Mouse (Mus musculus) erythroblast, adult 5-6 weeks (primary cell): ENCODE data around the gene Sike1. TPM values are rescaled to one million over a fixed set of nuclear protein-coding genes. Genes with fewer than 3 reads are reported as not detected.
A peak's percentile ranks its signal among the peaks of the same experiment; 100 is the strongest.

ENCODE experiments used
- ATAC-seq: replicated peaks from 2 replicates; pipeline ENCODE4 v1.8.0; 2016; ENCODE audit warnings: moderate number of reproducible peaks, mild to moderate bottlenecking, moderate TSS enrichment, inconsistent platforms; ENCODE audit not compliant: poor library complexity, low FRiP score, severe bottlenecking
- total RNA-seq, 2 experiments: library from RNA; stranded (forward) in 1 of 2; stranded (reverse) in 1 of 2; fragments of 150-400 nt in 1 of 2; fragments of 200-764, 138-1000 nt in 1 of 2; gene quantifications; 2 replicates each; pipeline versions ENCODE4 v1.2.3 to v1.2.4; 2015 to 2017; ENCODE audit warnings: low replicate concordance in 2 of 2

The Sike1 gene
- total RNA-seq (2015; ENCODE audit: low replicate concordance): 4.4 and 11.7 TPM in 2 replicates
- 3.6 and 7.9 TPM in 2 replicates for total RNA-seq (2017; ENCODE audit: low replicate concordance)

DNA sequence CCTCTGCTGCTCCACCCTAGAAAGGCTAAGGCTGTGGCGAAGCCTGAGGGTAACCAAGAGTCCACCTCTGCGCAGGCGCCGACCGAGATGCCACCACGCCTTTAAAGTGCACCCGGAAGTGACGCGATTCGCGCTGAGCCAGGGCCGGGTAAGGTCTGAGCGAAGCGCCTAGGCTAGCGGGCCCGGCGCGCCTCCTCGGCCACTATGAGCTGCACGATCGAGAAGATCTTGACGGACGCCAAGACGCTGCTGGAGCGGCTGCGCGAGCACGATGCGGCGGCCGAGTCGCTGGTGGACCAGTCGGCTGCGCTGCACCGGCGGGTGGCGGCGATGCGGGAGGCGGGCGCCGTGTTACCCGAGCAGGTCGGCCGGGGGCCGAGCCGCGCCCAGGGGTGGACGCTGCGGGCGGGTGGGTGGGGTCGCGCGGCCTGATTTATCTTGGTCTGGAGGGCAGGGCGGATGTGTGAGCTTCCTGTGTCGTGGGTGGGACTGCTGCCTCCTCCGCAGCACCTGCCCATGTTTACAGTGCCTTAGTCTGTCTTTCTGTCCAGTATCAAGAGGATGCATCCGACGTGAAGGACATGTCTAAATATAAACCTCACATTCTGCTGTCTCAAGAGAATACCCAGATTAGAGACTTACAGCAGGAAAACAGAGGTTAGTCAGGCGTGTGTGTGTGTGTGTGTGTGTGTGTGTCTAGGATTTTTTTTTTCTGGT lies at the start of gene Sike1:
Sike1 (plus strand) TSS at position 104 of the 717 bp plus-strand sequence.
- ATAC-seq: peak; percentile 99

DNA sequence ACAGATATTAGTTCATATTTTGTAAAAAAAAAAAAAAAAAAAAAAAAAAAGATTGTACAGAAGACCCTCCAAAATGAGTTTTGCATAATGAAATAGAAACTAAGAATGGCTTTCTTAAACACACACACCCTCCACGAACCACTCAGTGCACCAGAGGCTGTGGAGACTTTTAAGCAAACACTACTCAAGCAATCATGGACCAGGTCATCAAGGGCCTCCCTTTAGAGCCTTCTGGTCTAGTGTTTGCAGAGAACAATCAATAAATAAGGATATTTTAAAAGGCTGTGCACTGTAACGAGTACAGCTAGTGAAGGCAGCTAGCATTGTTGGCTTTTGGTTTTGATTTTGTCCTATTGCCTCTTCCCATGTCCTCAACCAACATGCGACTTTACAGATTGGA lies 49.2 kb upstream of the Sike1 start:
- no peak for ATAC-seq

DNA sequence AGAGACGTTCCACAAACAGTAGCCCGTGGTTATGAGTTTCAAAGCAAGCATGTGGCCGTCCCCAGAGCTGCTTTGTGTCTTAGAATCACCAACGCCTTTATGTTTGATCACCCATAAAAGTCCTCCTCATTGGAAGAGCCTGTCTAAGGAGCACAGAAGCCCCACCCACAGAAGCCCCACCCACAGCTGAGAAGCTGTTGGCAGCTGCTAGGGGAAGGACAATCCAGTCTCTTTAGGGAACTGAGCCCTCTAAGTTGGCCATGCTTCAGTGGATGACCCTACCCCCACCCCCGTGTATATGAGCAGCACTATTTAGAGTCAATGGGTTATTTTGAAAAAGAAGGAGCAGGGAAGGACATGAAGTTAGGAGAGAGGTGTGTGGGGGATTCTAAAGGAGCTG lies 48.6 kb upstream of the Sike1 start:
- no peak for ATAC-seq

DNA sequence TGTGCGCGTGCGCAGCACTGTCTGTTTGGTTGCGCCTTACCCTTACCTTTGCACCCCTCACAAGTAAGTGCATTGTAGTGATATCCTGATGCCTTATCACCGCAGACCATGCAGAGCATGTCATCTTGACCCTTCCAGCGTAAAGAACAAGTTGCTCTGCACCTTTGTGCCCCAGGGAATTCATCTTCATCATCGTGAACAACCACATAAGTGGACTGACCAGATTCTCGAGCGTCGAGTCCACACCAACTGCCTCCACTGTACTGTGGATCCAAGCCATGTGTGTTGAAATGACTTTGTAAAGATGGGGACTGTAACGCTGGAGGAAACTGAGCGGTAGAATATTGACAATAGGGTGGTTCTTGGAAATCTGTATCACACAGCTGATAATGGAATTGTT lies 41.0 kb upstream of the Sike1 start:
- no peak for ATAC-seq

DNA sequence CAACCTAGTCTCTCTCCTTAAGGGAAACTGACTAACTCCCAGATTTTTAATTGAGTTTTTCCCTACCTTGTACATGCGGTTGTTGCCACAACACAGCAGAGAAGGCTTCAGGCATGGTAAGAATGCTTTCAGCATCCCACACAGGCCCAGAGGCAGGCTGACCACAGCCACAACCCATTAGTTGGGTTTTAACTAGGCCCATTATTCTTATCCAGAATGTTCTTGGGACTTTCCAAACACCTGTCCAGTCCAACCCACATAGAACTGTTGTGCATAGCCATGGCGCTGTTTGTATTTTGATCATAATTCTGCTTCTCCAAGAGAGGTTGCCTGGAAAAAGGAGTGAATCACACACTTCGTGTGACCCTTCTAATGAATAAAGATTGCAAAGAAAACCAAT lies 40.4 kb upstream of the Sike1 start:
- ATAC-seq: no peak

DNA sequence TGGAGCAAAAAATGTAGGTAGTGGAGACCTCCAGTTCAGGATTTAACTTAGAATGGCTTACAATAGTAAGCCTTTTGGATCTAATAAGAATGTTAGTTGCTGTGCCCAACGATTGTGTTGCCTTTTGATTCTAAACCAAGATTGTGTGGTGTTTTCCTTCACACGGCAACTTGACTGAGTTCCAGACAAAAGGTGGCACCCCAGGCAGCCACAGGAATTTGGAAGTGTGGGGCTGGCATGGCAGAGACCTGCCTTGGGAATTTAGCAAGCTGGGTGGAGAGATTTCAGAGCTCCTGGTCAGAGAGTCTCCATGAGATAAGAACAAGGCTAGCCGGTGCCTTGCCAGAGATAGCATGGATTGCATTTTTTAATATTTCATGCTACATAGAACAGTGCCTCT lies 39.9 kb upstream of the Sike1 start:
- no peak for ATAC-seq

DNA sequence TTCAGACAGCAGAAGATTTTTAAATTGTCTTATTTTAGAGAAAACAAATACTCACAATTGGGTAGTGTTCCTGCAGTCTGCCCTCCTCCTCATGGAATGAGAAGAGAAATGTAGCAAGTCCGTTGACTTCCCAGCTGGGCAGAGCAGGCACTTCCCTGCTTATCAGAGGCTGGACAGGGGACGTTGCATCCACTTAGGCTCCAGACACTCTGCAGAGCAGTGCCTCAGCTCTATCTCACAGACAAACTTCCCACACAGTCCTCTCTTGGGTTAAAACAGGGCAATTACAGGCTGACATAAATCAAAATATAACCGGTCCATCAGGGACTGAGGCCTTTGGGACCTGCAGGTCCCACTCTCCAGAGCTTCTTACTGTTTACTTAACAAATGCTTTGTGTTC lies 31.5 kb upstream of the Sike1 start, which contains the start of gene Nr1h5:
Nr1h5 (minus strand) TSS at position 101 of the 400 bp plus-strand sequence.
- ATAC-seq: no peak

DNA sequence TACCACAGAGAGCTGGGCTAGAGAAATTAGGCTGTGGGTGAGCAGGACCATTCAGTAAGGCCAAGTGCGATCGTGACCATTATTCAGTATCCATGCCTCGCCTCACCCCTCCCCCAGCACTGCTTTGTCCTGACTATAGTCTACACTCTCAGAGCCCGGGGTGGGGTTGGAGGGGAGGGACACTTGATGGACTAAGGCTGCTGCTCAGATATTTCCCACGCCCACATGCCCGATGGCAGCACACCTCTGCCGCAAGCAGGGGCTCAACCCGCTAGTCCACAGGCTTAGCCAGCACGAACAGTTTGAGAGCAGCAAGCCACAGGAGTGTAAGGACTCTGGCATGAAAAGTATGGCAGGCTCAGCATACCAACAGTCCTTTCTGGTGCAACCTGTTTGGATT lies 25.4 kb upstream of the Sike1 start:
- ATAC-seq: no peak

DNA sequence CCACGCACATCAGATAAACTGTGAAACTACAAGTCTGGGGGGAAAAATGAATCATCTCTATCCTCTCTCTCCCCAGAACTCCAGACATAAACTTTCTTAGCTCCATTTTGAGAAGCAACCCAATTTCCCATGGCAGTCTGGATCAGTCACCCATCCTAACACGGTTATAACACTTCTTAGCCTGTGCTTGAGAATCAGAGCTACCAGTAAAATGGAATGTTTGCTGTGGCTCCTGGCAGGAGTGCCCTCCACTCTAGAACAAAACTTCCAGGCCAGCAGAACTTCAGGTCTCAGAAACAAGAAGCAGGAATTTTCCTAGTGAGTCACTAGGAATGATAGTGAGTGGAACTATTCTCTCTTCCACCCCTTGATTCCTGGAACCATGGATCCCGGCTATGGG lies 25.0 kb upstream of the Sike1 start:
- no peak for ATAC-seq

DNA sequence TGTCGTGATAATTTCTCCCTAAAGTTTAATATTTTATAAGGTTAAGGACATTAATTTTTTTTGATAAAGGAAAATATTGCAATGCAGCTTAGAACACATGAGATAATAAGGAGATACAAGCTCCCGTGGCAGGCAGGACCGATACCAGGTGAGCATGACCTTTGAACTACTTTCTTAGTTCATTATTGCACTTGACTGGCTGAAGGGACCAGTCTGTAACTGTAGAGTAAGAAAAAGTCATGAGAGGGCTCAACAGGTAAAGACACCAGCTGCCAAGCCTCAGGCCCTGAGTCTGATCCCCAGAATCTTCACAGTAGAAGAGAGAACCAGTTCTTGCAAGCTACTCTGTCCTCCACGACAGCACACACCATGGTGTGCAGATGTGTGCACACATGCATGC lies 18.6 kb upstream of the Sike1 start:
- ATAC-seq: no peak

DNA sequence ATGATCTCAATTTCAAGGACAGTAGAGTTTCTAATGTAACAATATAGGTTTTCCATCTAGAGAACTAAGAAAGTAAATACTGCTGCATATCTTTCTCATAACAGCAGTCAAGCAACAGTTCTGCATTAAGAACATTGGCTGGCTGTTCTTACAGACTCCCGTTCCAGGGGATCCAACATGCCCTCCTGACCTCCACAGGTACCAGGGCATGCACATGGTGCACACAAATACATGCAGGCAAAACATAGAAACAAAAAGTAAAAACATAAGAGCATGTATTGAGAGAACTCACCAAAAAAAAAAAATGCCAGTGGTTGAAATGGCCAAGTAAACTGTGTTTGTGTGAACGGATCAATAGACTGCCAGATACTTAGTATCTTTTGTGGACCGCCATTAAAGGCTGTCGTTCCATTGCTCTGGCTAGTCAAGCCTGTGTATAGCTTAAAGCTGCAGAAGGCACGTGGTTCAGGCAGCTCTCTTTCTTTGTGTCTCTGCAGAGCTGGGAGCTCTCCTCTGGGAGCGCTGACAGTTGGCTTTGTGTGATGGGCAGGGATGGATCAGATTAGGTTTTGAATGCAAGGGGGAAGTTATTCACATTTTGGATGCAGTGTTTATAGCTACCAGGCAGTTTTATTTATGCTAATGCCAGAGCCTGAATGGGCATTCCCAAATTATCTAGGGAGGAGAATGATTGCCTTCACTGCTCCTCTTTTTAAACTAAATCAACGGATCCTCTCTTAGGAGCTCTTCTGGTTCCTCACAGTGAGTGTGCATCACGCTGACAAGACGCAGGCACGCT lies 15.8 kb upstream of the Sike1 start:
- ATAC-seq: no peak

DNA sequence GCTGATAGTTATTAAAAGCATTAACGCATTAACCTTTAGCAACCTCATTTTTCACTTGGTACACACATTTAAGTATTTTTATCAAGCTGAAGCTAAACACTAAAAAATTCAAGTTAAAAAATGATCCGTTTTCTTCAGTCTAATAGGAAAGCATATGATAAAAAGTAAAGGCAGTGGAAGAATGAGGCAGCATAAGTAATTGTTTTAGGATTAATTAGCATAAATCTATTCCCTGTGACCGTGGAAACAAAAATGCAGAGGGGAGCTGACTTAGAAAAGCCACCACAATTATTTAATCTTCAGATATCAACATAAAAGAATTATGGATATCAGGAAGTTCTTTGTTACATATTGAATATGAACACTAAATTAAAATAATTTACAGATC lies 15.2 kb upstream of the Sike1 start:
- no peak for ATAC-seq

DNA sequence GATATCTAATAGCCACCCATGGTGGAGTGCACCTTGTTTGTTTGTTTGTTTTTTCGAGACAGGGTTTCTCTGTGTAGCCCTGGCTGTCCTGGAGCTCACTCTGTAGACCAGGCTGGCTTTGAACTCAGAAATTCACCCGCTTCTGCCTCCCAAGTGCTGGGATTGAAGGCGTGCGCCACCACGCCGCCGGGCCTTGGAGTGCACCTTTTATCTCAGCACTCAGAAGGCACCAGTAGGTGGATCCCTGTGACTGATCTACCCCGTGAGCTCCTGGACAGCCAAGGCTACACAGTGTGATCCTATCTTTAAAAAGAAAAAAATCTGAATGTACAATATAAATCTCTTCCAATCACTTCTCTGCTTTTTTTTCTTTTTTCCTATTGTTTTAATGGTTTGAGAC lies 4.5 kb upstream of the Sike1 start:
- no peak for ATAC-seq

DNA sequence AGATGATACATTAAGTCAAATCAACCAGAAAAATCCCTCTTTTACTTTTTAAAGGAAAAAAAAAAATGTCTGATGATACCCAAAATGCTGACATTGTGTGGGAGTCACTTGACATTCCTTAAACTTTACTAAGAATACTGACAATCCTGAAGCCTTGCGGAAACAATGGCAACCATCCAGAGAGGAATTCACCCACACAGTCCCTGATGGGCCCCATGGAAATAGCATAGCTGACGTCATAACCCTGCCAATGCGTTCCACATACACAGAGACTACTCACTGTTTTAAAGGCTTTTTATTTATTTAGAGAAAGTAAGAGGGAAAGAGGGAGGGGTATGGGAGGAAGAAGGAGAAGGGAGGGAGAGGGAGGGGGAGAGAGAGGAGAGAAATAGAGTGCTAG lies 2.6 kb upstream of the Sike1 start:
- no peak for ATAC-seq

DNA sequence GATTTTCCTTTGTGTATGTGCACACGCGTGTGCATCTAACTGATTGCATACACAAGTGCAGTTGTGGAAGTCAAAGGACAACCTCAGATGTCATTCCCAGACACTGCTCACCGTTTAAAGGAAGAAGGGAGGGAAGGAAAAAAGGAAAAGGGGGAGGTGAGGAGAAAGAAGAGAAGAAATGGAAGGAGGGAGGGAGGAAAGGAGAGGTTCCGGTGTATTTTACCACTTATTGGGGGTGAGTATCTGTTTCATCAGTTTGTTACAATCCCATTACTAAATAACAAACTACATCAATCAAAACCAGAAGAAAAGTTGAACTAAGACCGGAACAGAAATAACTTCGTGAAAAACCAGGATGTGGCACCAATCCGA lies 289 bp upstream of the Sike1 start:
- ATAC-seq: no peak

DNA sequence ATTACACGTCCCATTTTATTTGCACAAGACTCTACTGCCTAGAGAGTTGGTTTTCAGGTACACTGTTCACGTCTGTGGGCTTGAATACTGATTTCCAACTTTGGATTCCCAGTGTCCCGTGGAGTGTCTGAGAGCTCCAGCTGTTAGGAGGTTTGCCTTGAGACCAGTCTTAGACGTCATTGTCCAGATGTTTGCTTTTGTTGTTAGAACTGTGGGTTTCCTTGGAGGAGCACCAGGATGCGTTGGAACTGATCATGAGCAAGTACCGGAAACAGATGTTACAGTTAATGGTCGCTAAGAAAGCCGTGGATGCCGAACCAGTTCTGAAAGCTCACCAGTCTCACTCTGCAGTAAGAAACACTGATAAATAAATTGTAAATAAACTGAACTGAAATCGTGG lies 1.5 kb downstream of the Sike1 start:
- ATAC-seq: no peak

DNA sequence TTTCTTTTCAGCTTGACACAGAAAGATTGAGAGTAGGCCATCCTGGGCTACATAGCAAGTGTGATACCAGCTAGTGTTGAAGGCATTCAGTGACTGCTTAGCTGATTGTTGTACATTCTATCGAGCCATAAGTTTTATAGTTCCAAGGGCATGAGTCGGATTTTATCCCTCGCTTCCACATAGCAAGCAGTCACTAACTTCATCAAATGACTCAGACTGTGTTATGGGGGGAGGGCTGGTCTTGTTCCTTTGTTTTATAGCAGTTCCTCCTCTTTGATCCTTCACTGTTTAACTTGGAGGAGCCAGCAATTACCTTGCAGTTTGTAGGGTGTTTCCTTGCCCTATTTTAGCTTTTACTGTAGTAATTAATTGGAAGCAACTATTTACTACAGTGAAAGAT lies 2.1 kb downstream of the Sike1 start:
- ATAC-seq: no peak

DNA sequence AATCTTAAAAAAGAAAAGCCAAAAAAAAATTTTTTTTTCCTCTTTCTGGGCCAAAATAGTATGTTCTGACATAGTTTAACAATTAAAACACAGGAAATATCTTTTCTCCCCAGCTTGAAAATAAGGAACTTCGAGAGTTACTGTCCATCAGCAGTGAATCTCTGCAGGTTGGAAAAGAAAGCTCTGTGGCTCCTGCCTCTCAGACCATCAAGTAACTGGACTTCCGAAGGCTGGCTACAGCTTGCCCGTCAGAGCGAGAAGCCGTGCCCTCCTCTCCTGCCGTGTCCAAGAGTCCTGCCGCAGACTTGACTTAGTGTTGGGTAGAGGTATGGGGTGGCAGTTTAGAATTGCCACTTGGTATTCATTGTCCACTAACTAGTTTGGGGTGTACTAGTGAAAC lies 6.1 kb downstream of the Sike1 start:
- ATAC-seq: no peak

DNA sequence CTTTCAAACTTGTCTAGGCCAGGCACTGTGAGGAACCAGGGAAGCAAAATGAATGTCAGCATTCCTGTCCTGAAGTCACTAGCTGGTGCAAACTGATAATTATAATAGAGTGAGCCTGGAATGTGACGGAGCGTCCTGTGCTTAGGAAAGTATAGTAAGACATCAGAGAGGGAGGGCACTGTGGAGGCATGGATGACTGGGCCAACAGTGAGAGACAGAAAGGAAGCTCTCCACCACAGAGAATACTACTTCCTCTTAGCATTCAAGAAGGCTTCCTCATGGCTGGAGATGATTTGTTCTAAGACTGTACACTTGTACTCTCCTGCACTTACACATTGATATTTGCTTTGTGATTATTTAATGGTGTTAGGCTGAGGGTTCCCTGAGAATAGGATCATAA lies 21.8 kb downstream of the Sike1 start:
- no peak for ATAC-seq

DNA sequence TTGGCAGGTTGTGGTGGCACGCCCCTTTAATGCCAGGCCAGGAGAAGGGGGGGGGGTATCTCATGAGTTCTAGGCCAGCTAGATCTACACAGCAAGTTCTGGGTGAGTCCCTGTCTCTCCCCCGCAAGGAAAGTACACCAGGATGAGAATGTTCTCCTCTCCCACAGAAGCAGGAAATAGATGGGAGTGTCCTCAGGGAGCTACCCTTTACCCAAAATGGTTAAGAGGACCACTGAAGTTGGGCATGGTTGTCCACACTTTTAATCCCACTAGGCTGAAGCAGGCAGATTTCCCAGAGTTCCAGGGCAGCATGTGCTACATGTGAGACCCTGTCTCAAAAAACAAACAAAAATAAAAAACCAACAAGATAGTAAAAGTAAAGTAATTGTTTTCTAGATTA lies 24.0 kb downstream of the Sike1 start:
- no peak for ATAC-seq

DNA sequence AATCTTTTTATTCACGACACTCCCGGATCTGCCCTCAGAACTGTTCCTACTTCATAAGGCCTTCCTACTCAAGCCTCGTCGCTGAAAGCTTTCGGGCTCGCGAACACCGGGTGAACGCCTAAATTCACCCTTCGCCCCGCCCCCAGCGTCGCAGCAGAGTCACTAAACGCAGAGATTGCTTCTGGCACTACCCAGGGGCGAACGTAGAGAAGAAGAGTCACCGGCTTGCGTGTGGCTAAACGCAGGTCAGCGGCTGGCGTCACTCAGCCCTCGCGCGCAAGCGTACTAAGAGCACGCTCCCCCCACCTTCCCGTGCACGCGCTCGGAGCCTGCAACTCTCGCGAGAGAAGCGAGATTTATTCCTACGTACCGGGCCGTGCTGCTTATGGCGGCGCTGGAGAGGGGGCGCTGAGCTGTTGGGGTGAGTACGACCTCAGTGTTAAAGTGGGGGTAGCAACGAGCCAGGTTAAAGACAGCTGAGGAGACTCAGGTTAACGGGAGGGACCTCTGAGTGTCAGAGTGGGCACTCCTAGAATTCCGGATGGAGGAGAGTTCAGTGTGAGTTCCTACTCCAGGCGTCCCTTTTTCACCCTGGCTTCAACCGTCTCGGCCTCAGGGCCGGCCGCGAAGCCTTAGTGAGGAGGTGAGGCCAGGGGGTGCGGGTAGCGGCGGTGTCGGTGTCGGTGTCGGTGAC lies 24.9 kb downstream of the Sike1 start, which contains the start of gene Csde1:
Csde1 (plus strand) TSS at position 178 of the 694 bp plus-strand sequence.
- peak; percentile 96 for ATAC-seq
